7 mouse cellular contexts compared by ENCODE assay signal in the genomic region with DNA sequence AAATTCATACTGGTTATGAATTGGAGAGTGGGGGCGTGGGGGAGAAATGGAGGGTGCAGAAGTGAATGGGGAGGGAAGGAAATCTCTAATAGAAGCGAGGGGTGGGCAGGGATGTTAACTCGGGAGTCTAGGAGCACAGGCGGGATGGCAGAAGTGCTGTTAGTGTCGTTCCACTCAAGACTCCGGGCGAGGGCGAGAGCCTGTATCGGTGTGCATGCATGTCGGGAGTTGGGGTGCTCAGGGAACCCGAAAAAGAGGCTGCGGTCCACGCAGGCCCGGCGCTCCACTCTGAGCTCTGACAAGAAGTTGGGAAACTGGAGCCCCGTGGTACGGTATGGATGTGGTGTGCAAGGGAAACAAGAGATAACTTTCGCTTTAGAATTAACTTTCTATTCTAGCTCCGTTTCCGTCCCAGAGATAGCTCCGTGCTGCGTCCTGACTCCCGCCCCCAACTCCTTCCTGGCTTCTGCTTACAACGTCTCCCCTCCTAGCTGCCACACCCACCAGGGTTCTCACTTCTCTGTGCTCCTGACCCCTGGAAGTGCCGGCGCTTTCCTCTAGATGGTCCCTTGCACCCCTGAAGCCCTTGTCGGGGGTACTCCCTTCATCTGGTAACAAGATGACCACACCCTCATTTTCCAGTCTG. TPM values are rescaled to one million over a fixed set of nuclear protein-coding genes. Genes with fewer than 3 reads are reported as not detected.
A peak's percentile ranks its signal among the peaks of the same experiment; 100 is the strongest.
DNase-seq lines count a peak whose midpoint lies in the region; ATAC-seq and TF ChIP-seq lines count a peak whose summit lies in the region.

No protein-coding gene starts in this region.

- H3K36me3 ChIP-seq in forebrain, embryonic 12.5 days (replicated peaks): no peaks in the 10 kb centered on the region
- H3K36me3 ChIP-seq in limb, embryonic 14.5 days (ENCODE audit: control insufficient read depth, insufficient read depth, low read length): no peaks in the 10 kb centered on the region
- no peaks in the 10 kb centered on the region for H3K36me3 ChIP-seq in small intestine, adult 2 months (ENCODE audit: control insufficient read depth, insufficient read depth, low read length)

- no peak overlapping the region for H3K27ac ChIP-seq in forebrain, embryonic 12.5 days
- H3K27ac ChIP-seq in limb, embryonic 14.5 days (replicated peaks; ENCODE audit: low read depth, low read length): no peak overlapping the region
- H3K27ac ChIP-seq in small intestine, adult 2 months (ENCODE audit: insufficient read depth, low read depth, low read length): no peak overlapping the region

- no peak for TF ChIP-seq POLR2A in limb, embryonic 14.5 days (IDR thresholded peaks at IDR 0.05; ENCODE audit: borderline replicate concordance, extremely low read depth, insufficient read depth, insufficient read length)
- no peak for TF ChIP-seq POLR2A in small intestine, adult 2 months (IDR thresholded peaks at IDR 0.05; ENCODE audit: low read depth, low read length)

- no peak overlapping the region for H3K9ac ChIP-seq in forebrain, embryonic 12.5 days
- no peak overlapping the region for H3K9ac ChIP-seq in limb, embryonic 14.5 days (ENCODE audit: low read depth, low read length, severe bottlenecking)

- under 1% methylated on average over 27 of the region's 27 CpGs for WGBS in forebrain, embryonic 12.5 days
- WGBS in limb, embryonic 14.5 days: under 1% methylated on average over 27 of the region's 27 CpGs
- 1% methylated on average over 27 of the region's 27 CpGs for WGBS in small intestine, adult 2 months

- TF ChIP-seq CTCF in small intestine, adult 2 months (IDR thresholded peaks at IDR 0.05; ENCODE audit: extremely low read depth, insufficient read length, insufficient replicate concordance, low read depth, low read length): no peak

- peak overlapping the region; percentile 45 for H3K4me2 ChIP-seq in forebrain, embryonic 12.5 days
- H3K4me2 ChIP-seq in limb, embryonic 14.5 days (replicated peaks; ENCODE audit: low read depth, low read length, severe bottlenecking): peak overlapping the region; percentile 52

- H3K27me3 ChIP-seq in forebrain, embryonic 12.5 days: peaks cover 89% of the 10 kb centered on the region
- peaks cover 82% of the 10 kb centered on the region for H3K27me3 ChIP-seq in limb, embryonic 14.5 days (ENCODE audit: control insufficient read depth, insufficient read depth, low read length)
- H3K27me3 ChIP-seq in small intestine, adult 2 months (ENCODE audit: control insufficient read depth, insufficient read depth, low read length): peaks cover 72% of the 10 kb centered on the region

- ATAC-seq in forebrain, embryonic 12.5 days (ENCODE audit: low FRiP score): no peak
- ATAC-seq in limb, embryonic 14.5 days (ENCODE audit: low FRiP score, low read depth): no peak

- H3K9me3 ChIP-seq in forebrain, embryonic 12.5 days: peaks cover 7% of the 10 kb centered on the region; the same call in 1 of the 2 replicates
- peaks cover 6% of the 10 kb centered on the region for H3K9me3 ChIP-seq in limb, embryonic 14.5 days (ENCODE audit: control insufficient read depth, low read length)

- peak overlapping the region; percentile 31; the same call in 1 of the 2 replicates for H3K4me3 ChIP-seq in forebrain, embryonic 12.5 days (replicated peaks)
- peak overlapping the region; percentile 31 for H3K4me3 ChIP-seq in limb, embryonic 14.5 days (replicated peaks; ENCODE audit: low read length)
- H3K4me3 ChIP-seq in small intestine, adult 2 months (ENCODE audit: low read depth, low read length): peak overlapping the region; percentile 64

- peak; percentile 7 for DNase-seq in thymus, postnatal 25 days
- no peak for DNase-seq in thymus, postnatal 14 days
- DNase-seq in limb, embryonic 14.5 days (ENCODE audit: low spot score): no peak
- DNase-seq in layer of hippocampus, postnatal 25 days (ENCODE audit: extremely low spot score in 1 of 2, low spot score in 1 of 2): no peak
- DNase-seq in layer of hippocampus, adult 9-11 months: no peak

- peaks cover 43% of the 10 kb centered on the region for H3K4me1 ChIP-seq in forebrain, embryonic 12.5 days
- peaks cover 8% of the 10 kb centered on the region; the same call in 1 of the 2 replicates for H3K4me1 ChIP-seq in limb, embryonic 14.5 days (ENCODE audit: control insufficient read depth, insufficient read depth, low read length)
- H3K4me1 ChIP-seq in small intestine, adult 2 months (ENCODE audit: control insufficient read depth, insufficient read depth, insufficient read length, low read length): peaks cover 13% of the 10 kb centered on the region

RNA-seq across cellular contexts. Expression of a gene that starts 7.8 kb away (rescaled TPM):
- 0.46 and 0.52 TPM in 2 replicates for polyA plus RNA-seq in forebrain, embryonic 12.5 days (2016; fragmentation: Nextera tagmentation; extraction: Ambion mirVana)
- 0.11 and 0.18 TPM in 2 replicates for polyA plus RNA-seq in limb, embryonic 14.5 days (2012; rRNA removed)
- polyA plus RNA-seq in limb, embryonic 14.5 days (2014; fragmentation: Nextera tagmentation; extraction: Ambion mirVana): 0.06 and 0.11 TPM in 2 replicates
- not detected in 2 replicates for polyA plus RNA-seq in small intestine, adult 2 months (2012; rRNA removed)
- 10 to 100 TPM; 32.8 to 36.2 TPM for total RNA-seq in layer of hippocampus, postnatal 25 days (2021)

RNA-seq across cellular contexts. Expression of a gene that starts 16.9 kb away (rescaled TPM):
- polyA plus RNA-seq in forebrain, embryonic 12.5 days (2016; fragmentation: Nextera tagmentation; extraction: Ambion mirVana): 41.5 and 41.7 TPM in 2 replicates
- polyA plus RNA-seq in limb, embryonic 14.5 days (2012; rRNA removed): 55.2 and 65.3 TPM in 2 replicates
- 27.9 and 30.4 TPM in 2 replicates for polyA plus RNA-seq in limb, embryonic 14.5 days (2014; fragmentation: Nextera tagmentation; extraction: Ambion mirVana)
- 15.9 and 28.3 TPM in 2 replicates for polyA plus RNA-seq in small intestine, adult 2 months (2012; rRNA removed)
- total RNA-seq in layer of hippocampus, postnatal 25 days (2021): 10 to 100 TPM; 35.7 to 39.3 TPM
